Mouse (Mus musculus): Measurements from ENCODE around the gene Slc7a1. TPM values are rescaled to one million over a fixed set of nuclear protein-coding genes. Genes with fewer than 3 reads are reported as not detected.

The Slc7a1 gene
- polyA plus RNA-seq, 1 experiment from 2014 or later = 22.5 TPM

- WGBS = 93% methylated on average over 9 of the region's 9 CpGs
- Histone ChIP-seq H3K9ac (ENCODE audit: low read depth, low read length) (no peak overlapping the region), H3K4me3 (ENCODE audit: low read length) (no peak overlapping the region), H3K4me2 (ENCODE audit: low read depth, low read length) (no peak overlapping the region), H3K9me3 (ENCODE audit: control insufficient read depth, low read length) (peaks cover 4% of the 10 kb centered on the region; the same call in 1 of the 2 replicates), H3K27me3 (replicated peaks; ENCODE audit: control insufficient read depth, insufficient read depth, low read length) (no peaks in the 10 kb centered on the region), H3K36me3 (ENCODE audit: control insufficient read depth, insufficient read depth, low read length) (no peaks in the 10 kb centered on the region), H3K27ac (ENCODE audit: low read length) (no peak overlapping the region), H3K4me1 (ENCODE audit: control insufficient read depth, insufficient read depth, low read length) (peaks cover 2% of the 10 kb centered on the region; the same call in 1 of the 2 replicates)
- ATAC-seq = no peak
Observed at GRCm38 (mm10) chr5:148418436-148418835, 18.7 kb upstream of the Slc7a1 start.

GRCm38 (mm10) chr5:148417756-148418155, 18.1 kb upstream of the Slc7a1 start:
- Histone ChIP-seq H3K4me1 (ENCODE audit: control insufficient read depth, insufficient read depth, low read length) (peaks cover 2% of the 10 kb centered on the region; the same call in 1 of the 2 replicates), H3K4me3 (ENCODE audit: low read length) (no peak overlapping the region), H3K9me3 (ENCODE audit: control insufficient read depth, low read length) (peaks cover 4% of the 10 kb centered on the region; the same call in 1 of the 2 replicates), H3K9ac (ENCODE audit: low read depth, low read length) (no peak overlapping the region), H3K4me2 (ENCODE audit: low read depth, low read length) (no peak overlapping the region), H3K36me3 (ENCODE audit: control insufficient read depth, insufficient read depth, low read length) (no peaks in the 10 kb centered on the region), H3K27ac (ENCODE audit: low read length) (no peak overlapping the region), H3K27me3 (replicated peaks; ENCODE audit: control insufficient read depth, insufficient read depth, low read length) (no peaks in the 10 kb centered on the region)
- 94% methylated on average over 1 of the region's 1 CpGs for WGBS
- no peak for ATAC-seq

- ATAC-seq = no peak; the same call in 1 of the 2 replicates
- H3K27ac ChIP-seq (ENCODE audit: low read length) = no peak overlapping the region
- peaks cover 4% of the 10 kb centered on the region; the same call in 1 of the 2 replicates for H3K9me3 ChIP-seq (ENCODE audit: control insufficient read depth, low read length)
- peaks cover 2% of the 10 kb centered on the region; the same call in 1 of the 2 replicates for H3K4me1 ChIP-seq (ENCODE audit: control insufficient read depth, insufficient read depth, low read length)
- 57% methylated on average over 10 of the region's 10 CpGs for WGBS
- no peak overlapping the region for H3K9ac ChIP-seq (ENCODE audit: low read depth, low read length)
- no peaks in the 10 kb centered on the region for H3K27me3 ChIP-seq (replicated peaks; ENCODE audit: control insufficient read depth, insufficient read depth, low read length)
- no peaks in the 10 kb centered on the region for H3K36me3 ChIP-seq (ENCODE audit: control insufficient read depth, insufficient read depth, low read length)
- no peak overlapping the region for H3K4me2 ChIP-seq (ENCODE audit: low read depth, low read length)
- no peak overlapping the region for H3K4me3 ChIP-seq (ENCODE audit: low read length)
Observed at GRCm38 (mm10) chr5:148416461-148416860, 16.8 kb upstream of the Slc7a1 start.

GRCm38 (mm10) chr5:148414233-148414632, 14.5 kb upstream of the Slc7a1 start:
- no peak for ATAC-seq
- no peak overlapping the region for H3K27ac ChIP-seq (ENCODE audit: low read length)
- WGBS = 43% methylated on average over 7 of the region's 7 CpGs
- peaks cover 4% of the 10 kb centered on the region; the same call in 1 of the 2 replicates for H3K9me3 ChIP-seq (ENCODE audit: control insufficient read depth, low read length)
- peaks cover 5% of the 10 kb centered on the region; the same call in 1 of the 2 replicates for H3K4me1 ChIP-seq (ENCODE audit: control insufficient read depth, insufficient read depth, low read length)
- H3K4me3 ChIP-seq (ENCODE audit: low read length) = no peak overlapping the region
- no peak overlapping the region for H3K4me2 ChIP-seq (ENCODE audit: low read depth, low read length)
- no peak overlapping the region for H3K9ac ChIP-seq (ENCODE audit: low read depth, low read length)
- no peaks in the 10 kb centered on the region for H3K36me3 ChIP-seq (ENCODE audit: control insufficient read depth, insufficient read depth, low read length)
- no peaks in the 10 kb centered on the region for H3K27me3 ChIP-seq (replicated peaks; ENCODE audit: control insufficient read depth, insufficient read depth, low read length)

- Histone ChIP-seq H3K9me3 (ENCODE audit: control insufficient read depth, low read length) (no peaks in the 10 kb centered on the region), H3K9ac (ENCODE audit: low read depth, low read length) (no peak overlapping the region), H3K4me3 (ENCODE audit: low read length) (no peak overlapping the region), H3K27me3 (replicated peaks; ENCODE audit: control insufficient read depth, insufficient read depth, low read length) (no peaks in the 10 kb centered on the region), H3K36me3 (ENCODE audit: control insufficient read depth, insufficient read depth, low read length) (no peaks in the 10 kb centered on the region), H3K27ac (ENCODE audit: low read length) (no peak overlapping the region), H3K4me2 (ENCODE audit: low read depth, low read length) (no peak overlapping the region), H3K4me1 (ENCODE audit: control insufficient read depth, insufficient read depth, low read length) (peaks cover 5% of the 10 kb centered on the region; the same call in 1 of the 2 replicates)
- ATAC-seq = no peak
- 94% methylated on average over 4 of the region's 4 CpGs for WGBS
Observed at GRCm38 (mm10) chr5:148412504-148412903, 12.8 kb upstream of the Slc7a1 start.

- WGBS = 66% methylated on average over 8 of the region's 8 CpGs
- Histone ChIP-seq H3K36me3 (ENCODE audit: control insufficient read depth, insufficient read depth, low read length) (no peaks in the 10 kb centered on the region), H3K4me3 (ENCODE audit: low read length) (no peak overlapping the region), H3K27ac (ENCODE audit: low read length) (no peak overlapping the region), H3K9me3 (ENCODE audit: control insufficient read depth, low read length) (no peaks in the 10 kb centered on the region), H3K4me1 (ENCODE audit: control insufficient read depth, insufficient read depth, low read length) (0 out of 2 replicates have a peak, but pooled peaks cover 3% of the 10 kb centered on the region), H3K9ac (ENCODE audit: low read depth, low read length) (no peak overlapping the region), H3K27me3 (replicated peaks; ENCODE audit: control insufficient read depth, insufficient read depth, low read length) (no peaks in the 10 kb centered on the region), H3K4me2 (ENCODE audit: low read depth, low read length) (no peak overlapping the region)
- ATAC-seq = peak; percentile 61; the same call in 1 of the 2 replicates
Observed at GRCm38 (mm10) chr5:148409465-148409864, 9.8 kb upstream of the Slc7a1 start.

- Histone ChIP-seq H3K4me1 (ENCODE audit: control insufficient read depth, insufficient read depth, low read length) (0 out of 2 replicates have a peak, but pooled peaks cover 3% of the 10 kb centered on the region), H3K27me3 (replicated peaks; ENCODE audit: control insufficient read depth, insufficient read depth, low read length) (no peaks in the 10 kb centered on the region), H3K9me3 (ENCODE audit: control insufficient read depth, low read length) (no peaks in the 10 kb centered on the region), H3K36me3 (ENCODE audit: control insufficient read depth, insufficient read depth, low read length) (no peaks in the 10 kb centered on the region), H3K4me3 (ENCODE audit: low read length) (no peak overlapping the region), H3K4me2 (ENCODE audit: low read depth, low read length) (no peak overlapping the region), H3K9ac (ENCODE audit: low read depth, low read length) (no peak overlapping the region), H3K27ac (ENCODE audit: low read length) (no peak overlapping the region)
- 92% methylated on average over 2 of the region's 2 CpGs for whole genome bisulfite sequencing
- no peak for ATAC-seq
Observed at GRCm38 (mm10) chr5:148406913-148407312, 7.2 kb upstream of the Slc7a1 start.

- WGBS = 89% methylated on average over 7 of the region's 7 CpGs
- Histone ChIP-seq H3K4me1 (ENCODE audit: control insufficient read depth, insufficient read depth, low read length) (no peaks in the 10 kb centered on the region), H3K9ac (ENCODE audit: low read depth, low read length) (no peak overlapping the region), H3K27me3 (replicated peaks; ENCODE audit: control insufficient read depth, insufficient read depth, low read length) (no peaks in the 10 kb centered on the region), H3K9me3 (ENCODE audit: control insufficient read depth, low read length) (no peaks in the 10 kb centered on the region), H3K27ac (ENCODE audit: low read length) (no peak overlapping the region), H3K36me3 (ENCODE audit: control insufficient read depth, insufficient read depth, low read length) (no peaks in the 10 kb centered on the region), H3K4me2 (ENCODE audit: low read depth, low read length) (no peak overlapping the region), H3K4me3 (ENCODE audit: low read length) (no peak overlapping the region)
- no peak for ATAC-seq
Observed at GRCm38 (mm10) chr5:148404548-148404947, 4.8 kb upstream of the Slc7a1 start.

GRCm38 (mm10) chr5:148402641-148403040, 2.9 kb upstream of the Slc7a1 start:
- peaks cover 10% of the 10 kb centered on the region; the same call in 1 of the 2 replicates for H3K4me1 ChIP-seq (ENCODE audit: control insufficient read depth, insufficient read depth, low read length)
- 73% methylated on average over 4 of the region's 4 CpGs for WGBS
- H3K27ac ChIP-seq (ENCODE audit: low read length) = no peak overlapping the region
- H3K36me3 ChIP-seq (ENCODE audit: control insufficient read depth, insufficient read depth, low read length) = no peaks in the 10 kb centered on the region
- no peak overlapping the region for H3K9ac ChIP-seq (ENCODE audit: low read depth, low read length)
- H3K9me3 ChIP-seq (ENCODE audit: control insufficient read depth, low read length) = no peaks in the 10 kb centered on the region
- H3K4me2 ChIP-seq (ENCODE audit: low read depth, low read length) = no peak overlapping the region
- H3K27me3 ChIP-seq (replicated peaks; ENCODE audit: control insufficient read depth, insufficient read depth, low read length) = no peaks in the 10 kb centered on the region
- no peak for ATAC-seq
- H3K4me3 ChIP-seq (ENCODE audit: low read length) = no peak overlapping the region
